Mouse (Mus musculus) limb, embryonic 15.5 days (tissue): ENCODE results near the gene Brox. TPM values are rescaled to one million over a fixed set of nuclear protein-coding genes. Genes with fewer than 3 reads are reported as not detected.

Experiments
- ATAC-seq: fragments of 200-750 bp; cut with Nextera tagmentation; 2 replicates; pipeline ENCODE4 v1.8.0; 2017; ENCODE audit warnings: low read depth, moderate TSS enrichment; ENCODE audit not compliant: insufficient number of reproducible peaks, low FRiP score, low TSS enrichment
- H3K27ac ChIP-seq: fragments of 300-500 bp; sonication (generic); 2 replicates; pipeline ENCODE4 v1.5.1; 2015; ENCODE audit warnings: moderate library complexity, mild to moderate bottlenecking, inconsistent platforms
- H3K27me3 ChIP-seq: fragments of 300-500 bp; sonication (generic); 2 replicates; pipeline ENCODE4 v1.6.1; 2015; ENCODE audit warnings: inconsistent platforms
- H3K36me3 ChIP-seq: fragments of 300-500 bp; sonication (generic); 2 replicates; pipeline ENCODE4 v1.6.1; 2015; ENCODE audit warnings: inconsistent platforms
- H3K4me1 ChIP-seq: fragments of 300-500 bp; sonication (generic); 2 replicates; pipeline ENCODE4 v1.6.1; 2015; ENCODE audit warnings: inconsistent platforms
- H3K4me2 ChIP-seq: fragments of 300-500 bp; sonication (generic); 2 replicates; pipeline ENCODE4 v1.6.1; 2015; ENCODE audit warnings: mild to moderate bottlenecking, inconsistent platforms
- H3K4me3 ChIP-seq: fragments of 300-500 bp; sonication (generic); 2 replicates; pipeline ENCODE4 v1.5.1; 2015; ENCODE audit warnings: mild to moderate bottlenecking, inconsistent platforms
- H3K9ac ChIP-seq: fragments of 300-500 bp; sonication (generic); 2 replicates; pipeline ENCODE4 v1.6.1; 2015; ENCODE audit warnings: inconsistent platforms
- H3K9me3 ChIP-seq: fragments of 300-500 bp; sonication (generic); 2 replicates; pipeline ENCODE4 v1.6.1; 2016; ENCODE audit warnings: inconsistent platforms
- WGBS: fragments of 180-500 bp; shearing (Covaris S2); methylation state at CpG from one replicate; pipeline ENCODE4 v1.1.7; 2015; 5-methylcytosine and 5-hydroxymethylcytosine counted together
- polyA plus RNA-seq: library from polyadenylated mRNA; unstranded; fragments of >200 nt; fragmentation: Nextera tagmentation; extraction: Ambion mirVana; gene quantifications from 2 replicates; pipeline ENCODE4 v1.2.1, GENCODE M21; 2015

The Brox gene
- polyA plus RNA-seq, 1 experiment from 2014 or later, result 39.5 TPM

- whole genome bisulfite sequencing, result 50% methylated on average over 14 of the region's 14 CpGs
- ATAC-seq, result no peak
These were observed 31.1 kb downstream of the Brox start for GRCm38 (mm10) chr1:183265921-183266467.

GRCm38 (mm10) chr1:183264145-183265008 is 32.7 kb downstream of the Brox start:
- no peak for ATAC-seq
- no peaks in the 10 kb centered on the region for H3K36me3 ChIP-seq
- H3K4me3 ChIP-seq, result no peak overlapping the region
- H3K27ac ChIP-seq, result no peak overlapping the region
- peaks cover 6% of the 10 kb centered on the region; the same call in 1 of the 2 replicates for H3K4me1 ChIP-seq
- H3K27me3 ChIP-seq, result no peaks in the 10 kb centered on the region
- no peaks in the 10 kb centered on the region for H3K9me3 ChIP-seq
- 77% methylated on average over 13 of the region's 13 CpGs for WGBS
- H3K4me2 ChIP-seq, result no peak overlapping the region
- no peak overlapping the region for H3K9ac ChIP-seq

More at GRCm38 (mm10) chr1:183265921-183266467, 31.1 kb downstream of the Brox start:
- Histone ChIP-seq H3K27me3 (no peaks in the 10 kb centered on the region), H3K4me1 (peaks cover 6% of the 10 kb centered on the region; the same call in 1 of the 2 replicates), H3K27ac (no peak overlapping the region), H3K9ac (no peak overlapping the region), H3K4me3 (no peak overlapping the region), H3K36me3 (no peaks in the 10 kb centered on the region), H3K4me2 (no peak overlapping the region), H3K9me3 (no peaks in the 10 kb centered on the region)

- H3K4me2 ChIP-seq, result no peak overlapping the region
- H3K27me3 ChIP-seq, result no peaks in the 10 kb centered on the region
- H3K4me1 ChIP-seq, result peaks cover 9% of the 10 kb centered on the region; the same call in 1 of the 2 replicates
- no peak overlapping the region for H3K9ac ChIP-seq
- 53% methylated on average over 10 of the region's 10 CpGs for WGBS
- H3K27ac ChIP-seq, result no peak overlapping the region
- no peaks in the 10 kb centered on the region for H3K9me3 ChIP-seq
- no peak for ATAC-seq
- H3K36me3 ChIP-seq, result no peaks in the 10 kb centered on the region
- H3K4me3 ChIP-seq, result no peak overlapping the region
These were observed 44.5 kb downstream of the Brox start for GRCm38 (mm10) chr1:183252574-183252973.

GRCm38 (mm10) chr1:183251818-183252217 is 45.3 kb downstream of the Brox start:
- Histone ChIP-seq H3K4me3 (no peak overlapping the region), H3K27me3 (no peaks in the 10 kb centered on the region), H3K9me3 (no peaks in the 10 kb centered on the region), H3K9ac (no peak overlapping the region), H3K4me1 (peaks cover 9% of the 10 kb centered on the region; the same call in 1 of the 2 replicates), H3K4me2 (no peak overlapping the region), H3K27ac (no peak overlapping the region), H3K36me3 (no peaks in the 10 kb centered on the region)
- WGBS, result 86% methylated on average over 2 of the region's 2 CpGs
- no peak for ATAC-seq

GRCm38 (mm10) chr1:183250612-183251011 is 46.5 kb downstream of the Brox start:
- ATAC-seq, result no peak
- no peak overlapping the region for H3K27ac ChIP-seq

GRCm38 (mm10) chr1:183248144-183248543 is 48.9 kb downstream of the Brox start:
- no peak overlapping the region for H3K4me3 ChIP-seq
- no peak overlapping the region for H3K9ac ChIP-seq
- H3K27me3 ChIP-seq, result no peaks in the 10 kb centered on the region
- H3K9me3 ChIP-seq, result no peaks in the 10 kb centered on the region
- H3K4me2 ChIP-seq, result no peak overlapping the region
- peaks cover 9% of the 10 kb centered on the region; the same call in 1 of the 2 replicates for H3K4me1 ChIP-seq
- no peaks in the 10 kb centered on the region for H3K36me3 ChIP-seq
- 27% methylated on average over 1 of the region's 1 CpGs for WGBS
- ATAC-seq, result no peak
- H3K27ac ChIP-seq, result no peak overlapping the region

More at GRCm38 (mm10) chr1:183250612-183251011, 46.5 kb downstream of the Brox start:
- Histone ChIP-seq H3K36me3 (no peaks in the 10 kb centered on the region), H3K9ac (no peak overlapping the region), H3K4me2 (no peak overlapping the region), H3K4me3 (no peak overlapping the region), H3K27me3 (no peaks in the 10 kb centered on the region), H3K9me3 (no peaks in the 10 kb centered on the region), H3K4me1 (peaks cover 9% of the 10 kb centered on the region; the same call in 1 of the 2 replicates)
- 52% methylated on average over 4 of the region's 4 CpGs for WGBS

GRCm38 (mm10) chr1:183243293-183243692 is 53.8 kb downstream of the Brox start:
- no peak overlapping the region for H3K27ac ChIP-seq
- 78% methylated on average over 7 of the region's 7 CpGs for WGBS
- no peaks in the 10 kb centered on the region for H3K9me3 ChIP-seq
- H3K27me3 ChIP-seq, result no peaks in the 10 kb centered on the region
- H3K4me1 ChIP-seq, result no peaks in the 10 kb centered on the region
- no peak overlapping the region for H3K4me2 ChIP-seq
- no peak overlapping the region for H3K9ac ChIP-seq
- no peak overlapping the region for H3K4me3 ChIP-seq
- ATAC-seq, result no peak
- no peaks in the 10 kb centered on the region for H3K36me3 ChIP-seq

- Histone ChIP-seq H3K9ac (no peak overlapping the region), H3K4me3 (no peak overlapping the region), H3K9me3 (no peaks in the 10 kb centered on the region), H3K27ac (no peak overlapping the region), H3K36me3 (no peaks in the 10 kb centered on the region), H3K4me1 (peaks cover 4% of the 10 kb centered on the region; the same call in 1 of the 2 replicates), H3K27me3 (no peaks in the 10 kb centered on the region), H3K4me2 (no peak overlapping the region)
- no peak for ATAC-seq
- WGBS, result 22% methylated on average over 2 of the region's 2 CpGs
These were observed 59.2 kb downstream of the Brox start for GRCm38 (mm10) chr1:183237901-183238300.

GRCm38 (mm10) chr1:183236460-183236859 is 60.6 kb downstream of the Brox start:
- Histone ChIP-seq H3K27ac (no peak overlapping the region), H3K4me3 (no peak overlapping the region), H3K4me2 (no peak overlapping the region), H3K9ac (no peak overlapping the region), H3K9me3 (no peaks in the 10 kb centered on the region), H3K4me1 (peaks cover 4% of the 10 kb centered on the region; the same call in 1 of the 2 replicates), H3K27me3 (no peaks in the 10 kb centered on the region), H3K36me3 (no peaks in the 10 kb centered on the region)
- ATAC-seq, result no peak
- 90% methylated on average over 5 of the region's 5 CpGs for WGBS

- no peak overlapping the region for H3K9ac ChIP-seq
- no peak for ATAC-seq
- no peak overlapping the region for H3K27ac ChIP-seq
- WGBS, result 73% methylated on average over 11 of the region's 11 CpGs
- no peak overlapping the region for H3K4me3 ChIP-seq
- H3K4me2 ChIP-seq, result no peak overlapping the region
- H3K9me3 ChIP-seq, result no peaks in the 10 kb centered on the region
- H3K27me3 ChIP-seq, result no peaks in the 10 kb centered on the region
- H3K4me1 ChIP-seq, result peaks cover 9% of the 10 kb centered on the region
- no peaks in the 10 kb centered on the region for H3K36me3 ChIP-seq
These were observed 63.3 kb downstream of the Brox start for GRCm38 (mm10) chr1:183233679-183234174.

GRCm38 (mm10) chr1:183232985-183233678 is 63.9 kb downstream of the Brox start:
- ATAC-seq, result no peak
- Histone ChIP-seq H3K4me3 (no peak overlapping the region), H3K27me3 (no peaks in the 10 kb centered on the region), H3K9ac (no peak overlapping the region), H3K4me1 (peaks cover 12% of the 10 kb centered on the region), H3K27ac (no peak overlapping the region), H3K36me3 (no peaks in the 10 kb centered on the region), H3K9me3 (no peaks in the 10 kb centered on the region), H3K4me2 (no peak overlapping the region)
- WGBS, result 74% methylated on average over 7 of the region's 7 CpGs
